Mouse (Mus musculus) heart, postnatal 0 days (tissue): ENCODE measurements around the gene Efcab11.

Experiments used
- CTCF ChIP-seq: IDR thresholded peaks from 2 replicates; pipeline ENCODE4 v1.5.1; 2016; ENCODE audit warnings: antibody characterized with exemption, control low read depth, low read depth
- EP300 ChIP-seq: IDR thresholded peaks from 2 replicates; pipeline ENCODE4 v1.6.1; 2016; ENCODE audit warnings: antibody characterized with exemption, low read depth

- TF ChIP-seq CTCF (no peak), EP300 (no peak)
Measured at GRCm38 (mm10) chr12:99738256-99738655, 146.0 kb downstream of the Efcab11 start.
